9 mouse cellular contexts compared by ENCODE assay signal in genomic region chr7:119427180-119427616, GRCm38 (mm10). TPM values are rescaled to one million over a fixed set of nuclear protein-coding genes. Genes with fewer than 3 reads are reported as not detected.
DNase-seq lines count a peak whose midpoint lies in the region; ATAC-seq and TF ChIP-seq lines count a peak whose summit lies in the region.
"Had no signal": no experiment of that assay in that cellular context is flagged by ENCODE, and none has a peak within 500 bp of the region (broad histone marks: within the 10 kb centered on the region; RNA-seq: fewer than 3 reads in every experiment).

No protein-coding gene starts in this region.

- no peaks in the 10 kb centered on the region for H3K9me3 ChIP-seq in E14TG2a.4 (ENCODE audit: low read length)
- no peaks in the 10 kb centered on the region for H3K9me3 ChIP-seq in hindbrain, embryonic 13.5 days
- no peaks in the 10 kb centered on the region for H3K9me3 ChIP-seq in neural tube, embryonic 15.5 days (replicated peaks)

- WGBS in hindbrain, embryonic 13.5 days: 10% methylated on average over 6 of the region's 6 CpGs
- WGBS in neural tube, embryonic 15.5 days: 11% methylated on average over 6 of the region's 6 CpGs

- H3K4me2 ChIP-seq in hindbrain, embryonic 13.5 days: no peak overlapping the region
- no peak overlapping the region for H3K4me2 ChIP-seq in neural tube, embryonic 15.5 days

- H3K36me3 ChIP-seq in E14TG2a.4 (ENCODE audit: insufficient read depth, low read length): no peaks in the 10 kb centered on the region
- no peaks in the 10 kb centered on the region for H3K36me3 ChIP-seq in hindbrain, embryonic 13.5 days
- H3K36me3 ChIP-seq in neural tube, embryonic 15.5 days: no peaks in the 10 kb centered on the region

- DNase-seq in ZHBTc4 (ENCODE audit: low read depth, low spot score): peak; percentile 76
- DNase-seq in left cerebral cortex, adult 8-10 months (ENCODE audit: low spot score in 2 of 2): peak; percentile 20
- no peak for DNase-seq in spleen, adult 18-20 months
- no peak for DNase-seq in ovary, postnatal 14 days (ENCODE audit: low spot score)

- ATAC-seq in common myeloid progenitor, adult 5-6 weeks (replicated peaks; ENCODE audit: low read depth, poor library complexity, severe bottlenecking): peak; percentile 68; the same call in 1 of the 2 replicates
- peak; percentile 86 for ATAC-seq in hindbrain, embryonic 13.5 days (ENCODE audit: low FRiP score)
- peak; percentile 89 for ATAC-seq in neural tube, embryonic 15.5 days (ENCODE audit: low FRiP score)

- H3K4me3 ChIP-seq in E14TG2a.4 (replicated peaks; ENCODE audit: low read length): no peak overlapping the region
- H3K4me3 ChIP-seq in hindbrain, embryonic 13.5 days: no peak overlapping the region
- no peak overlapping the region for H3K4me3 ChIP-seq in neural tube, embryonic 15.5 days (replicated peaks)
- H3K4me3 ChIP-seq: erythroblast, embryonic 14.5 days had no signal

- H3K27me3 ChIP-seq in E14TG2a.4 (ENCODE audit: insufficient read depth, low read length): no peaks in the 10 kb centered on the region
- peaks cover 3% of the 10 kb centered on the region; the same call in 1 of the 2 replicates for H3K27me3 ChIP-seq in hindbrain, embryonic 13.5 days
- no peaks in the 10 kb centered on the region for H3K27me3 ChIP-seq in neural tube, embryonic 15.5 days (replicated peaks)

- no peak overlapping the region for H3K9ac ChIP-seq in hindbrain, embryonic 13.5 days
- H3K9ac ChIP-seq in neural tube, embryonic 15.5 days (replicated peaks): no peak overlapping the region

- no peak overlapping the region for H3K27ac ChIP-seq in hindbrain, embryonic 13.5 days
- no peak overlapping the region for H3K27ac ChIP-seq in neural tube, embryonic 15.5 days (replicated peaks)

- peak; percentile 55 for TF ChIP-seq CTCF in E14TG2a.4 (conservative IDR thresholded peaks at IDR 0.05; ENCODE audit: low read length)

- no peaks in the 10 kb centered on the region for H3K4me1 ChIP-seq in E14TG2a.4 (replicated peaks; ENCODE audit: low read depth, low read length)
- no peaks in the 10 kb centered on the region for H3K4me1 ChIP-seq in hindbrain, embryonic 13.5 days (replicated peaks)
- no peaks in the 10 kb centered on the region for H3K4me1 ChIP-seq in neural tube, embryonic 15.5 days

RNA-seq across cellular contexts. Expression of gene Gp2, which starts 31.9 kb away (rescaled TPM):
- not detected in 2 replicates for total RNA-seq in common myeloid progenitor, adult 5-6 weeks (2017)
- not detected in 2 replicates for polyA plus RNA-seq in hindbrain, embryonic 13.5 days (2015; fragmentation: Nextera tagmentation; extraction: Ambion mirVana)
- total RNA-seq in left cerebral cortex, adult 8-10 months (2022): under 1 TPM in 3 of 4 experiments, not detected in 1; 0.19 to 0.24 (median 0.21) TPM
- not detected in 2 replicates for polyA plus RNA-seq in neural tube, embryonic 15.5 days (2015; fragmentation: Nextera tagmentation; extraction: Ambion mirVana)
- polyA plus RNA-seq: erythroblast, embryonic 14.5 days had no signal

RNA-seq across cellular contexts. Expression of gene Umod, which starts 51.9 kb away (rescaled TPM):
- total RNA-seq in common myeloid progenitor, adult 5-6 weeks (2017): not detected in 2 replicates
- polyA plus RNA-seq in hindbrain, embryonic 13.5 days (2015; fragmentation: Nextera tagmentation; extraction: Ambion mirVana): not detected in 2 replicates
- not detected for total RNA-seq in left cerebral cortex, adult 8-10 months (2022)
- polyA plus RNA-seq in neural tube, embryonic 15.5 days (2015; fragmentation: Nextera tagmentation; extraction: Ambion mirVana): not detected in 2 replicates
- polyA plus RNA-seq: erythroblast, embryonic 14.5 days had no signal

Comparison
In these comparisons a context has a peak if more than half of its experiments do, and no peak if none do; other contexts are left out.
1. DNase-seq: peak in ZHBTc4 (single experiment) and left cerebral cortex, adult 8-10 months (2 of 2); none in spleen, adult 18-20 months (0 of 2) and ovary, postnatal 14 days (single experiment).
2. Peak in every context shown above with its lines, with median percentiles within 50 percentile points of each other: ATAC-seq.